Mouse (Mus musculus) gastrocnemius, adult 8-10 months (tissue): ENCODE measurements around the gene Mrgpra6. TPM values are rescaled to one million over a fixed set of nuclear protein-coding genes. Genes with fewer than 3 reads are reported as not detected.

ENCODE experiments used
- DNase-seq, 2 experiments: peaks; one replicate each; pipeline ENCODE4 v3.0.0; 2022; ENCODE audit warnings: low spot score in 2 of 2
- total RNA-seq, 4 experiments: library from RNA; stranded (reverse); gene quantifications; 2 replicates each; pipeline ENCODE4 v1.2.4; 2022

Gene Mrgpra6
- total RNA-seq: not detected

DNA sequence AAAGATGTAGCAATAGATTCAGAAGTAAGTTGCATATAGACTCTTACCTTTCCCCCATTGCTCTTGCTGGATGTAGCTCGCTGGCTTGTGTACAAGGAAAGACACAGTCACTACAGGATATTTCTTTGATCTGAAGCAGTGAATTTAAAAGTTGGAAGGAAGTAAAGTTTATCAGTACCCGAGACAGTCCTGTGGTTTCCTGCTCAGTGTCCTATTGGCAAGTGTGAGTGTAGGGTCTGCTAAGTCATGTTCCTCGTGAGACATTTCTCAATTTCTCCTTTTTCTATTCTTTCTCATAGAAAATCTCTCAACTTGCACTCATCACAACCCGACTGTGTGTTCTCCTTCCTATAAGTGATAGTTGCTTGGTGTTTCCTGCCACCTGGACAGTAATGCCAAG lies at the start of gene Mrgpra6:
Mrgpra6 (minus strand) TSS at position 91 of the 400 bp plus-strand sequence.
- no peak for DNase-seq

- DNase-seq: no peak
These were observed 48.0 kb upstream of the Mrgpra6 start, which contains the start of gene Mrgpra9 for GRCm38 (mm10) chr7:47252770-47253169. Gene Mrgpra9 (minus strand): TSS chr7:47252848.

DNA sequence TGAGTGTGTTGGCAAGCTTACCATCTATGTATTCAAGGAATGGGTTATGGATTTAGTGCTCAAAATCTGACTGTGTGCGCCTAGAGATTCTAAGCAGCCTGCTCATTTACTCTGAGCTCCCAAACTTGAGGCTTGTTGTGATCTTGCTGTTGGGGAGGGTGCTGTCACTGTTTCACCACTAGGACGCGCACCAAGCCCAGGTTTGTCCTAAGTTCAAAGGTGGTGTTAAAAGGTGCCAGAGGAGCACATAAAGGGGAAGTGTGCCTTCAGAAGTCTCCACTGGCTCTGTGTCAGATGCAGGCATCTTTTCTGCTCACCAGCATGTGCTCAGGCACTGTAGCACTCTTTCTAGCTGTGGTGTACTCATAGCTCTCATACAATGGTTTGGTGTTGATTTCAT lies 39.9 kb upstream of the Mrgpra6 start:
- no peak for DNase-seq

GRCm38 (mm10) chr7:47195271-47195670 lies 9.4 kb downstream of the Mrgpra6 start:
- no peak for DNase-seq

DNA sequence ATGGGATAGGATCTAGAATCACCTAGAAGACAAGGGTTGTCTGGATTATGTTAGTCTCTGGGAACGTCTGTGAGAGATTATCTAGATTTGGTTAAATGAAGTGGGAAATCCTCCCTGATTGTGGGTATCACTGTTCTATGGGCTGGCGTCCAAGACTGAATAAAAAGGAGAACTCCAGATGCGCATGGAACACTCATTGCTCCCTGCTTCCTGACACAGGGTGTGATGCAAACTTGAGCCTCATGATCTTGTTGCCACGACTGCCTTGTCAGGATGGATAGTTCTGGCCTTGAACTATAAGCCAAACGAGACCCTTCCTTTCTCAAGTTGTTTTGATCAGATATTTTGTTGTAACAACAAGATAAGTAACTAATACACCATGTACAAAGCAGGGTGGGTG lies 33.9 kb downstream of the Mrgpra6 start:
- DNase-seq: no peak

GRCm38 (mm10) chr7:47165028-47165427 lies 39.7 kb downstream of the Mrgpra6 start:
- DNase-seq: no peak

DNA sequence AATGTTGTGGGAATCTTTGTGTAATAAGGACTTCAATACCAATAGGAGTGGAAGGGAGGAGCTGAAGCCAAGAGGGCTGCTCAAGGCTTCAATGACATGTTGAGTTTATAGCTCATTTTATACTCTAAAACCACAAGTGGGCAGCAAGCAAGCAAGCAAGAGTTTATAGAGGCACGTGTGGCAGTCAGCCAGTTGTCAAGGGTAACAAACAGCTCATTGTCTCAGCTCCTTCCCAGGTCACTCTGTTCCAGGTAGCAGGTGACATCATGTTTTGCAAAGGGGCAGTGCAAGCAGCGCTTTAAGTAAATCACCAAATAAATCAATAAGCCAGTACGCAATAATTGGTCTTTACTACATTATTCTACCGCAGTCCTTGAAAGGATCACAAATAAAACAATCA lies 41.5 kb downstream of the Mrgpra6 start:
- no peak for DNase-seq

DNA sequence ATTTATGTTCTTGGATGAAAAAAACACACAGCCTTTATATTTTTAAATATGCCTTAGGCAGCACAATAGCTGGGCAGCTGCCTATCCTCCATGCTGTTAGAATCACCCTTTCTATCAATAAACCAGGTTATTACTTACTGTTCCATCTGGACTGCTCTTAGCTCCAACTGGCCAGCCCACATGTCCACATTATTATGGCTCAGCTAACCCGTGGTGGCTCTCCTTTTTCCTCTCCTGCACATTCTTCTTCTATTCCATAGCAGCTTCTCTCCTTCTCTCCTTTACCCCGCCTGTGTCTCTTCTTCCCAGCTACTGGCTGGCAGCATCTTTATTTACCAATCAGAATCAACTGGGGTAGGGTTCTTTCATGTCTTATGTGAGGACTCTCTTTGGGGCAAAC lies 46.3 kb downstream of the Mrgpra6 start:
- DNase-seq: no peak

DNA sequence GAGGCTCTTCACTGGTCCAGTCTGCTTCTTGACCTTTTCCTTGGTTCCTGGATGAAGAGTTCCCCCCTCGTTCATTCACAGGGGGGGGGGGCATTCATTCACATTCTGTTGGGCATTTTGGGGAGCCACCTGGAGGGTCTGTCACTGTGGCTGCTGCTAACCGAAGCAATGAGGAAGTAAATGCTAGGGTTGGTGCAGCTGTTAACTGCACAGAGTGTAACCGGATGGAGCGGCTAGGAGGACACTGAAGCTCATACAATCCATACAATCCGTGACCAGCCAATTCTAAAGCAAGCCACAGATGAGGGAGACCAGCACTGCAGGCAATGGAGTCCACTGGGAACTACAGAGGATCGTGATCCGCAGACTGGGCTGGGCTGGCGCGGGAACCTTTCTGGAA lies 47.0 kb downstream of the Mrgpra6 start:
- DNase-seq: no peak

DNA sequence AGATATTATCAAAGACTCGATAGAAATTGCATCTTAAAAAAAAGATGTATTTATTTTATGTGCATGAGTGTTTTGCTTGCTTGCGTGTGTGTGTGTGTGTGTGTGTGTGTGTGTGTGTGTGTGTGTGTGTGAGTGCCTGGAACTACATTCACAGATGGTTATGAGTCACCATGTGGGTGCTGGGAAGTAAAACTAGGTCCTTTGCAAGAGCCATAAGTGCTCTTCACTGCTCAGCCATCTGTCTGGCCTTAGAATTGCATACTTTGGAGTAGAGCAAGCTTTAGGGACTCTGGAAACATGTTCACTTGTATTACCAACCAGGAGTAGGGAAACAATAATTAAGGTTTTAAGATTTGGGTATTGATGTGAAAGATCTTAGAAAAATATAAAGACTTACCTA lies 48.9 kb downstream of the Mrgpra6 start:
- DNase-seq: no peak

DNA sequence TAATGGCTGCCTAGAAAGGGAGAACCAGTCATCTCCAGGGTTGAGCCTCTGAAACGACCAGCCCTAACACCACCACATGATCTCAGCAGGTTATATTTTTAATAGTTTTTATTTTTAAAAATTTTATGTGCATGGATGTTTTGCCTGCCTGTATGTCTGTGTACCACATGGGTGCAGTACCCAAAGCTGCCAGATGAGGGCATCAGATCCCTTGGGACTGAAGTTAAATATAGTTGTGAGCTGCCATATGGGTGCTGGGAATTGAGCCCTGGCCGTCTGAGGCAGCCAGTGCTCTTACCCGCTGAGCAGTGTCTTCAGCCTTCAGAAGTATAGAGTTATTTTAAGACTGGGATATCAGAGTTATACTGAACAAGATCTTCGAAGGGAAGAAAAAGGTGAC lies 49.3 kb downstream of the Mrgpra6 start:
- DNase-seq: no peak

GRCm38 (mm10) chr7:47150420-47151061 lies 54.2 kb downstream of the Mrgpra6 start:
- DNase-seq: no peak

DNA sequence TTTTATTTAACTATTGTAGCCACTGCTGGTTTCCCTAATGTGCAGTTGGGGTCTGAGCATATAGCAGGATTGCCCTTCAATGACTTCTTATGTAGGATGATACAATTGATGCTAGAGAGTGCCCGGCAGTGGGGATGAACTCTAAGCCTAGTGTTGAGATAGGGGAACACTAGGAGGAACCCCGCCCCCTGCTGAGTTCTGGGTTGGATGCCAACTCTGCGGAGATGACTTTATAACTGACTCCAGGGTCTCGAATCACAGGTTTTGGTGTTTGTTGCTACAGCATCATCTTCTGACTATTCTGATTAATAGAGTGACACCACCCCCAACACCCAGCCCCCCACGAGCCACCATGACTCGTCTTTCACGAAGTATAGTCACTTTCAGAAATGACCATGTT lies 56.4 kb downstream of the Mrgpra6 start:
- DNase-seq: no peak

DNA sequence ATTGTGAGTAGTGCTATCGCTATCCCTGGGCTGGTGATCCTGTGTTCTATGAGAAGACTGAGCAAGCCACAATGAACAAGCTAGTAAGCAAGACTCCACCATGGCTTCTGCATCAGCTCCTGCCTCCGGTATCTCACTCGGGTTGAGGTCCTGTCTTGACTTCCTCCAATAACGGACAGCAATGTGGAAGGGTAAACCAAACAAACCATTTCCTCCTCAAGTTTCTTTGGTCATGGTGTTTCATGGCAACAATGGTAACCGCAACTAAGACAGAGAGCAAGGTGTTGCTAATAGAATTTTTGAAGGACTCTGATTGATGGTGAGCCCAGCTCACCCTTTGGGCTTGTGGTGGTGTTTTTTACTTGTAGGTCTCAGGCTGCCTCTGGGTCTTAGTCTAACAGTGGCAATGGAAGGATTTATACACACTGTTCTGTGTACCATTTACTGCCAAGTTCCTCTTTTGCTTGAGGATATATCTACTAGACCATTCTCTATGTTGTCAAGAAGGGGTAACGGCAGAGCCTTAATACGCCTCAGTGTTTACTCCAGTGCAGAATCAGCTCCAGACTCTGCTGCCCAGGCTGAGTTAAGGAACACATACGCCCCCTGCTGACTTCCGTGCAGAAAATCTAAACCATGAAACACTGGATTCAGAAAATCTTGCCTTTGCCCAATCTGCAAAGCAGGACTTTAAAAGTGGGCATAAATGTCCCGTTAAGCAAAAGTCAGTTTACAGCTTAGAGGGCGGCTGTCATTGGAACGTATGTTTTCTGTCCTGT lies 58.5 kb downstream of the Mrgpra6 start:
- DNase-seq: no peak

DNA sequence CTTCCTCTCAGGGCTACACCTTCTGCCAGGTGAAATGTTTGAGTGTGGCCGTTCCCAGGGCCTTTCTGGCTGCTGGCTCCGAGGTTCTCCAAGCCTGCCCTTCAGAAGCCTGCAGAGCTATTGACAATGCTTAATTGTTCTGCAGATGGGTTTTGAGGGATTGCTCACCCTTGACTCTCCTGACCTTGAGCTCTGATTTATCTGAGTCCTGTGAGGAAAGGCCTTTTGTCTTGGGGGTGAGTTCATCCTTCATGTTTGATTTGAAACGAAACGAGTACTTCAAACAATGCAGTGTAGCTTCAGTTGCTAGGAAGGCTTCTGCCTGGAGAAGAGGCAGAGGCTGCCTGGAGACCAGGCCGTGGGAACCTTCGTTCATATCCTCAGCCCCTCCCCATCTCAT lies 60.4 kb downstream of the Mrgpra6 start:
- no peak for DNase-seq

- DNase-seq: no peak
These were observed 64.8 kb downstream of the Mrgpra6 start for GRCm38 (mm10) chr7:47139823-47140325.

Other genes with a start within 250 kb of the Mrgpra6 start
- 10 to 100 TPM; 10.8 to 18.9 (median 12.1) TPM for gene Uevld, start 246.4 kb downstream of the Mrgpra6 start, total RNA-seq
- not detected for gene Gm9999, start 221.3 kb downstream of the Mrgpra6 start, total RNA-seq
- gene Spty2d1, start 196.5 kb downstream of the Mrgpra6 start, total RNA-seq: 1 to 10 TPM; 3.6 to 4.8 (median 4.3) TPM
- gene Tmem86a, start 154.3 kb downstream of the Mrgpra6 start, total RNA-seq: 1 to 10 TPM; 4.1 to 7.5 (median 5.0) TPM
- not detected for gene Ptpn5, start 71.2 kb downstream of the Mrgpra6 start, total RNA-seq
- gene Mrgpra9, start 47.9 kb upstream of the Mrgpra6 start, total RNA-seq: not detected
- gene Mrgpra1, start 149.3 kb upstream of the Mrgpra6 start, total RNA-seq: not detected
- gene Mrgpra2a, start 247.2 kb upstream of the Mrgpra6 start, total RNA-seq: not detected